Mouse (Mus musculus): ENCODE results near the gene Katnal1.

- TF ChIP-seq EP300 (IDR thresholded peaks at IDR 0.05; ENCODE audit: low read depth in 1 of 2, low read length in 2 of 2) = no peak
- TF ChIP-seq CTCF (IDR thresholded peaks at IDR 0.05 in 2 of 3, conservative IDR thresholded peaks at IDR 0.05 in 1 of 3; ENCODE audit: control insufficient read depth in 1 of 3, insufficient read depth in 1 of 3, low read depth in 2 of 3, low read length in 3 of 3, poor library complexity in 1 of 3, severe bottlenecking in 1 of 3) = no peak
- no peak for TF ChIP-seq GABPA (IDR thresholded peaks at IDR 0.05; ENCODE audit: low read depth, low read length)
- TF ChIP-seq MXI1 (IDR thresholded peaks at IDR 0.05; ENCODE audit: low read depth, low read length) = no peak
- no peak for TF ChIP-seq POLR2A (IDR thresholded peaks at IDR 0.05; ENCODE audit: control insufficient read depth in 1 of 2, insufficient read depth in 1 of 2, low read depth in 1 of 2, low read length in 2 of 2, poor library complexity in 1 of 2)
- TF ChIP-seq SMC3 (IDR thresholded peaks at IDR 0.05; ENCODE audit: low read depth, low read length) = no peak
- TF ChIP-seq MEF2A (IDR thresholded peaks at IDR 0.05; ENCODE audit: extremely low read depth, insufficient replicate concordance, low read depth, low read length, poor library complexity, severe bottlenecking) = no peak
- no peak for TF ChIP-seq E2F4 (IDR thresholded peaks at IDR 0.05; ENCODE audit: borderline replicate concordance, low read depth, low read length)
- TF ChIP-seq USF1 (IDR thresholded peaks at IDR 0.05; ENCODE audit: low read depth, low read length) = no peak
- no peak for TF ChIP-seq RCOR1 (IDR thresholded peaks at IDR 0.05; ENCODE audit: low read depth, low read length)
- TF ChIP-seq MAZ (IDR thresholded peaks at IDR 0.05; ENCODE audit: low read depth, low read length) = no peak
- TF ChIP-seq ZNF384 (IDR thresholded peaks at IDR 0.05; ENCODE audit: low read depth, low read length) = no peak
- TF ChIP-seq USF2 (IDR thresholded peaks at IDR 0.05; ENCODE audit: borderline replicate concordance in 1 of 2, insufficient read depth in 1 of 2, low read depth in 1 of 2, low read length in 2 of 2) = no peak
Observed at GRCm38 (mm10) chr5:148909057-148909395, 20.1 kb downstream of the Katnal1 start.
